Mouse (Mus musculus) brain, embryonic 14.5 days (tissue): ENCODE results near the gene Gm12184. TPM values are rescaled to one million over a fixed set of nuclear protein-coding genes. Genes with fewer than 3 reads are reported as not detected.
"Not testable (repeated sequence)": the region's sequence is repeated elsewhere in the genome, so short reads cannot be mapped to it uniquely, and the experiment has no call there.

Source experiments
- DNase-seq: peaks from one replicate; pipeline ENCODE4 v3.0.0-alpha.2; 2011; ENCODE audit warnings: low read depth
- CTCF ChIP-seq: fragments of 200-500 bp; IDR thresholded peaks from 2 replicates; pipeline ENCODE4 v1.5.1; 2012; ENCODE audit warnings: inconsistent platforms, mild to moderate bottlenecking, moderate library complexity, borderline replicate concordance; ENCODE audit not compliant: insufficient read depth, insufficient read length; ENCODE audit errors: extremely low read depth
- POLR2A ChIP-seq: fragments of 200-500 bp; IDR thresholded peaks from 2 replicates; pipeline ENCODE4 v1.6.1; 2012; ENCODE audit warnings: mild to moderate bottlenecking, inconsistent platforms, borderline replicate concordance; ENCODE audit not compliant: poor library complexity, insufficient read depth, insufficient read length, severe bottlenecking; ENCODE audit errors: extremely low read depth
- polyA plus RNA-seq: library from polyadenylated mRNA; depleted of rRNA; stranded (reverse); fragments of >200 nt; gene quantifications from 2 replicates; pipeline ENCODE4 v1.2.3, GENCODE M21; 2012

Gene Gm12184
- polyA plus RNA-seq, 1 experiment: 34.5 TPM

GRCm38 (mm10) chr11:48863808-48864207 is 37.4 kb upstream of the Gm12184 start:
- no peak for DNase-seq
- TF ChIP-seq POLR2A (no peak), CTCF (no peak)

- no peak for DNase-seq
These were observed 36.4 kb upstream of the Gm12184 start for GRCm38 (mm10) chr11:48862784-48863319.

GRCm38 (mm10) chr11:48859014-48859413 is 32.6 kb upstream of the Gm12184 start:
- TF ChIP-seq POLR2A (no peak), CTCF (peak; percentile 62; the same call in 1 of the 2 replicates)
- DNase-seq: peak; percentile 88

More at GRCm38 (mm10) chr11:48862784-48863319, 36.4 kb upstream of the Gm12184 start:
- TF ChIP-seq CTCF: no peak
- no peak for TF ChIP-seq POLR2A

- peak; percentile 22; the same call in 1 of the 2 replicates for TF ChIP-seq CTCF
- no peak for TF ChIP-seq POLR2A
- peak; percentile 91 for DNase-seq
These were observed 27.2 kb upstream of the Gm12184 start for GRCm38 (mm10) chr11:48853474-48854180.

- no peak for TF ChIP-seq CTCF
- no peak for TF ChIP-seq POLR2A
- no peak for DNase-seq
These were observed 26.4 kb upstream of the Gm12184 start for GRCm38 (mm10) chr11:48852624-48853473.

- TF ChIP-seq CTCF (no peak), POLR2A (no peak)
- no peak for DNase-seq
These were observed 25.7 kb upstream of the Gm12184 start for GRCm38 (mm10) chr11:48852190-48852589.

- TF ChIP-seq CTCF (no peak), POLR2A (no peak)
- DNase-seq: no peak
These were observed 25.0 kb upstream of the Gm12184 start for GRCm38 (mm10) chr11:48851270-48851995.

GRCm38 (mm10) chr11:48850240-48850639 is 23.8 kb upstream of the Gm12184 start:
- TF ChIP-seq POLR2A (no peak), CTCF (no peak)
- no peak for DNase-seq

- TF ChIP-seq POLR2A (no peak), CTCF (no peak)
- DNase-seq: no peak
These were observed 20.4 kb upstream of the Gm12184 start for GRCm38 (mm10) chr11:48846881-48847280.

- not testable (repeated sequence) for DNase-seq
These were observed 19.9 kb upstream of the Gm12184 start for GRCm38 (mm10) chr11:48846362-48846761.

- TF ChIP-seq POLR2A: no peak
- TF ChIP-seq CTCF: no peak
- no peak for DNase-seq
These were observed 18.9 kb upstream of the Gm12184 start for GRCm38 (mm10) chr11:48845244-48845815.

GRCm38 (mm10) chr11:48844309-48844708 is 17.9 kb upstream of the Gm12184 start:
- TF ChIP-seq CTCF (no peak), POLR2A (no peak)
- no peak for DNase-seq
